13 mouse cellular contexts compared by ENCODE assay signal in genomic region chr1:19217391-19217790, GRCm38 (mm10). TPM values are rescaled to one million over a fixed set of nuclear protein-coding genes. Genes with fewer than 3 reads are reported as not detected.
DNase-seq lines count a peak whose midpoint lies in the region; ATAC-seq and TF ChIP-seq lines count a peak whose summit lies in the region.
"Had no signal": no experiment of that assay in that cellular context is flagged by ENCODE, and none has a peak within 500 bp of the region (broad histone marks: within the 10 kb centered on the region; RNA-seq: fewer than 3 reads in every experiment).

No protein-coding gene starts in this region.

- H3K27me3 ChIP-seq in embryonic facial prominence, embryonic 10.5 days (replicated peaks; ENCODE audit: low read depth, poor library complexity, severe bottlenecking) = peaks cover 100% of the 10 kb centered on the region
- peaks cover 86% of the 10 kb centered on the region for H3K27me3 ChIP-seq in hindbrain, embryonic 15.5 days
- H3K27me3 ChIP-seq in midbrain, embryonic 16.5 days (ENCODE audit: control insufficient read depth, insufficient read depth, low read depth, low read length) = peaks cover 58% of the 10 kb centered on the region
- H3K27me3 ChIP-seq: CH12.LX had no signal

- H3K4me3 ChIP-seq in embryonic facial prominence, embryonic 10.5 days = peak overlapping the region; percentile 59
- no peak overlapping the region for H3K4me3 ChIP-seq in hindbrain, embryonic 15.5 days
- H3K4me3 ChIP-seq in midbrain, embryonic 16.5 days (ENCODE audit: low read depth, low read length) = peak overlapping the region; percentile 9

- TF ChIP-seq CTCF in brain, embryonic 14.5 days (IDR thresholded peaks at IDR 0.05; ENCODE audit: borderline replicate concordance, extremely low read depth, insufficient read depth, insufficient read length) = no peak

- H3K36me3 ChIP-seq in embryonic facial prominence, embryonic 10.5 days (replicated peaks) = no peaks in the 10 kb centered on the region
- no peaks in the 10 kb centered on the region for H3K36me3 ChIP-seq in hindbrain, embryonic 15.5 days
- no peaks in the 10 kb centered on the region for H3K36me3 ChIP-seq in midbrain, embryonic 16.5 days (ENCODE audit: control insufficient read depth, insufficient read depth, low read length)

- H3K4me1 ChIP-seq in embryonic facial prominence, embryonic 10.5 days = peaks cover 23% of the 10 kb centered on the region; the same call in 1 of the 2 replicates
- H3K4me1 ChIP-seq in hindbrain, embryonic 15.5 days (replicated peaks) = peaks cover 4% of the 10 kb centered on the region; the same call in 1 of the 2 replicates
- no peaks in the 10 kb centered on the region for H3K4me1 ChIP-seq in midbrain, embryonic 16.5 days (ENCODE audit: control insufficient read depth, insufficient read depth, low read length)

- peak overlapping the region; percentile 25; the same call in 1 of the 2 replicates for H3K4me2 ChIP-seq in hindbrain, embryonic 15.5 days
- H3K4me2 ChIP-seq in midbrain, embryonic 16.5 days (ENCODE audit: low read length) = peak overlapping the region; percentile 39

- no peak for TF ChIP-seq POLR2A in brain, embryonic 14.5 days (IDR thresholded peaks at IDR 0.05; ENCODE audit: borderline replicate concordance, extremely low read depth, insufficient read depth, insufficient read length, poor library complexity, severe bottlenecking)

- no peak overlapping the region for H3K9ac ChIP-seq in hindbrain, embryonic 15.5 days
- peak overlapping the region; percentile 38; the same call in 1 of the 2 replicates for H3K9ac ChIP-seq in midbrain, embryonic 16.5 days (ENCODE audit: low read depth, low read length)

- WGBS in embryonic facial prominence, embryonic 10.5 days = 6% methylated on average over 16 of the region's 16 CpGs
- 2% methylated on average over 16 of the region's 16 CpGs for WGBS in hindbrain, embryonic 15.5 days
- WGBS in midbrain, embryonic 16.5 days = under 1% methylated on average over 16 of the region's 16 CpGs

- peak; percentile 73 for DNase-seq in brain, embryonic 14.5 days (ENCODE audit: low read depth)
- DNase-seq in embryonic facial prominence, embryonic 10.5 days (ENCODE audit: low spot score) = no peak
- DNase-seq in adrenal gland, postnatal 10 days = no peak
- DNase-seq in layer of hippocampus, postnatal 14 days (ENCODE audit: low spot score in 2 of 2) = no peak
- no peak for DNase-seq in spleen, postnatal 4 days (ENCODE audit: low spot score in 2 of 2)
- DNase-seq: adrenal gland, postnatal 36 days; heart, adult 11 months; kidney, postnatal 36 days; lung, adult 18-20 months; thymus, postnatal 25 days had no signal

- peak; percentile 49; the same call in 1 of the 2 replicates for ATAC-seq in hindbrain, embryonic 15.5 days (ENCODE audit: low FRiP score, low read depth)
- no peak for ATAC-seq in midbrain, embryonic 16.5 days

- H3K9me3 ChIP-seq in embryonic facial prominence, embryonic 10.5 days = no peaks in the 10 kb centered on the region
- H3K9me3 ChIP-seq in hindbrain, embryonic 15.5 days = no peaks in the 10 kb centered on the region
- 0 out of 2 replicates have a peak, but pooled peaks cover 2% of the 10 kb centered on the region for H3K9me3 ChIP-seq in midbrain, embryonic 16.5 days (replicated peaks; ENCODE audit: control insufficient read depth, low read length, poor library complexity, severe bottlenecking)

- H3K27ac ChIP-seq in embryonic facial prominence, embryonic 10.5 days (replicated peaks) = no peak overlapping the region; the same call in 1 of the 2 replicates
- no peak overlapping the region for H3K27ac ChIP-seq in hindbrain, embryonic 15.5 days (replicated peaks)
- peak overlapping the region; percentile 70 for H3K27ac ChIP-seq in midbrain, embryonic 16.5 days (ENCODE audit: low read length)

RNA-seq across cellular contexts. Expression of gene Tfap2b, which starts 8.7 kb away (rescaled TPM):
- 71.9 and 125 TPM in 2 replicates for polyA plus RNA-seq in brain, embryonic 14.5 days (2012; rRNA removed)
- polyA plus RNA-seq in embryonic facial prominence, embryonic 10.5 days (2016; fragmentation: Nextera tagmentation; extraction: Ambion mirVana) = 31.5 and 38.3 TPM in 2 replicates
- polyA plus RNA-seq in hindbrain, embryonic 15.5 days (2015; fragmentation: Nextera tagmentation; extraction: Ambion mirVana) = 65.6 and 78.3 TPM in 2 replicates
- polyA plus RNA-seq in midbrain, embryonic 16.5 days (2015; fragmentation: Nextera tagmentation; extraction: Ambion mirVana) = 141 and 223 TPM in 2 replicates
- 10 to 100 TPM in 1 of 2 experiments, 1 to 10 TPM in 1; 8.6 to 12.1 TPM for total RNA-seq in adrenal gland, postnatal 10 days (2021)
- under 1 TPM; 0.12 to 0.48 TPM for total RNA-seq in layer of hippocampus, postnatal 14 days (2021)
- total RNA-seq: CH12.LX had no signal
